Mouse (Mus musculus) stomach, embryonic 16.5 days (tissue): ENCODE measurements around the gene Muc1. TPM values are rescaled to one million over a fixed set of nuclear protein-coding genes. Genes with fewer than 3 reads are reported as not detected.

Experiments
- ATAC-seq: fragments of 200-750 bp; cut with Nextera tagmentation; 2 replicates; pipeline ENCODE4 v1.8.0; 2017; ENCODE audit warnings: moderate number of reproducible peaks, moderate TSS enrichment; ENCODE audit not compliant: insufficient read depth, low FRiP score
- H3K27ac ChIP-seq: fragments of 300-500 bp; sonication (generic); 2 replicates; pipeline ENCODE4 v1.5.1; 2014; ENCODE audit warnings: low read length
- H3K27me3 ChIP-seq: fragments of 300-500 bp; sonication (generic); 2 replicates; pipeline ENCODE4 v1.6.1; 2014; ENCODE audit warnings: low read length, control low read depth, mixed read lengths; ENCODE audit not compliant: control insufficient read depth, insufficient read depth
- H3K36me3 ChIP-seq: fragments of 300-500 bp; sonication (generic); 2 replicates; pipeline ENCODE4 v1.6.1; 2014; ENCODE audit warnings: low read length; ENCODE audit not compliant: control insufficient read depth, insufficient read depth
- H3K4me1 ChIP-seq: fragments of 300-500 bp; sonication (generic); 2 replicates; pipeline ENCODE4 v1.6.1; 2014; ENCODE audit warnings: low read length, control low read depth, mixed read lengths; ENCODE audit not compliant: control insufficient read depth, insufficient read depth
- H3K4me2 ChIP-seq: fragments of 300-500 bp; sonication (generic); 2 replicates; pipeline ENCODE4 v1.6.1; 2014; ENCODE audit warnings: low read depth, low read length, mixed read lengths
- H3K4me3 ChIP-seq: fragments of 300-500 bp; sonication (generic); replicated peaks from 2 replicates; pipeline ENCODE4 v1.5.1; 2014; ENCODE audit warnings: mild to moderate bottlenecking, low read length
- H3K9ac ChIP-seq: fragments of 300-500 bp; sonication (generic); 2 replicates; pipeline ENCODE4 v1.6.1; 2014; ENCODE audit warnings: low read length
- H3K9me3 ChIP-seq: fragments of 300-500 bp; sonication (generic); replicated peaks from 2 replicates; pipeline ENCODE4 v1.6.1; 2016; ENCODE audit warnings: low read length, control low read depth; ENCODE audit not compliant: control insufficient read depth
- WGBS: fragments of 180-500 bp; shearing (Covaris S2); extraction: QIAGEN DNeasy Blood & Tissue Kit; methylation state at CpG from one replicate; pipeline ENCODE4 v1.1.7; 2014; 5-methylcytosine and 5-hydroxymethylcytosine counted together
- polyA plus RNA-seq: library from polyadenylated mRNA; unstranded; fragments of >200 nt; fragmentation: Nextera tagmentation; extraction: Ambion mirVana; gene quantifications from 2 replicates; pipeline ENCODE4 v1.2.1, GENCODE M21; 2015

Muc1 gene
- polyA plus RNA-seq, 1 experiment from 2014 or later, result 112 TPM

DNA sequence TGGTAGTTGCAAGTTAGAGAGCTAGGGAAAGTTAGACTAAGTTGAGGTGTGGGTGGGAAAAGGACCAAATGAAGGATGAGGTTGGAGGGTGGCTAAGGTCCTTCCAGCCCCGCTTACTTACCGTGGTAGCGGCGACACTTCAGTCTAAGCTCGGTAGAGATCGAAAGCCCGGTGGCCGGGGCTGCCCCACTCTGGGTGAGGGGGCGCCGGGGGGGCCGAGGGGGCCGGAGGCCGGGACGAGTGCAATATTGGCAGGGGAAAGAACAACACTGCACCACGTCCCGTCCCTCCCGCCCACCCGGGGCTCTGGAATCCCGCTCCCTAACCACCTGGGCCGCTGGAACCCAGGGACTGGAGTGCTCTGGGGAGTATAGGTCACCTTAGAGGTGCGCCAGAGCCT is 2.0 kb upstream of the Muc1 start, which contains the start of gene Mtx1:
Mtx1 (minus strand) TSS at position 189 of the 400 bp plus-strand sequence.
- Histone ChIP-seq H3K4me3 (peak within 1 kb of the TSS; percentile 52), H3K4me2 (peak within 1 kb of the TSS; percentile 85), H3K36me3 (no peaks in the 10 kb centered on the region), H3K27ac (peak within 1 kb of the TSS; percentile 83), H3K4me1 (peaks cover 28% of the 10 kb centered on the region), H3K9ac (peak within 1 kb of the TSS; percentile 60), H3K9me3 (no peaks in the 10 kb centered on the region), H3K27me3 (no peaks in the 10 kb centered on the region; the same call in 1 of the 2 replicates)
- ATAC-seq, result no peak
- WGBS, result 3% methylated on average over 21 of the region's 21 CpGs

DNA sequence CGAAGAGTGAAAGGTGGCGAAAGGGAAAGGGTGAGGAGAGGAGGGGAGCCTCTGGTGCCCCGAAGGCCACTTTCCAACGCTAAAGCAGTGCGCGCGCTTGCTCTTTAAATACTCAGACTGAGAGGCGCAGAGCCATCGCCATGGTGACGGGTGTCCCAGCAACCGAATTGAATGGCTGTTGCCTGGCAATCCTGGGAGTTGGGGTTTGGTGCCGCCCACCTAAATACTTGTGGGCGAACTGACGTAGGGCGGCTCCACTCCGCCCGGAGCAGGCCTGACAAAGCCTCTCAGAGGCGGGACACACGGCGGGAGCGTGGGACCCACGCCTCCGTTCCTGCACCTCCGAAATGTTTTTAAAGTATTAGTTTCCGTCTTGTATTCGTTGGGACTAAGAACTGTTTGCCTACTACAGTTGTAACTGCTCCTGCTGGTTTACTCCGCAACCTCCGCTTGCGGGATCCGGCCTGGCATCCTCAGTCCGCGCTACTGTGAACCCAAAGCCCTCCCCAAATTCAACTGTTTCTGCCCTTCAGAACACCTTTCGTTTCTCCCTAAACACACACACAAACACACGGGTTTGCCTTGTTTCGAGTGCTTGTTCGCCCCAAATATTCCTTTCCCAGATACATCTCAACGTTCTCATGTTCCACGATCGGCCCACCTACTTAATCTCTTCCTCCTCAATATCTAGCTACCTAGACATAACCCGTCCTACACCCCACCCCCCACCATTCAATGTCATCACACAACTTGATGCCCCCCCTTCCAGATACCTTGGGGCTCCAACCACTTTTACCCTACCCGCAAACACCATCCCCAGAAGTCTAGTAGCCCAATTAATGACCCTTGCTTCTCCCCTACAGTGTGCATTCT is 1.3 kb upstream of the Muc1 start:
- H3K4me3 ChIP-seq, result peak overlapping the region; percentile 52
- no peaks in the 10 kb centered on the region for H3K36me3 ChIP-seq
- no peaks in the 10 kb centered on the region; the same call in 1 of the 2 replicates for H3K27me3 ChIP-seq
- H3K9me3 ChIP-seq, result no peaks in the 10 kb centered on the region
- H3K4me2 ChIP-seq, result peak overlapping the region; percentile 85
- H3K9ac ChIP-seq, result peak overlapping the region; percentile 60
- 4% methylated on average over 41 of the region's 41 CpGs for WGBS
- H3K27ac ChIP-seq, result peak overlapping the region; percentile 83
- peak; percentile 79 for ATAC-seq
- peaks cover 28% of the 10 kb centered on the region for H3K4me1 ChIP-seq

DNA sequence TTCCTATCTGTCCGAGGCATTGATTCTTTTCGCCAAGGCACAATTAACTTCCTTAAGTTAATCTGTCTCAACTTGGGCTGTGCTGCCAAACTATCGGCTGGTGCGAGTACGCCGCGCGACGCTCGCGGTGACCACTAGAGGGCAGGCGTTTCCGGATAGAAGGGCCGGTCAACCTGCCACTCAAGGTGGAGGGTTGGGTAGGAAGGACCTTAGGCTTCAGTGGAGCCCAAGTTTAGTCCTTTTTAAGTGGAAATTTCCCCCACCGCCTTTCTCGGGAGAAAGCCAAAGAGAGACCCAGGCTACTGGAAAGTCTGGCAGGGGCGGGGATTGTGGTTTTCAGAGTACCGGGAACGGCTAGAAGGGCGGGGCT is 692 bp upstream of the Muc1 start:
- peak overlapping the region; percentile 83 for H3K27ac ChIP-seq
- under 1% methylated on average over 20 of the region's 20 CpGs for WGBS
- H3K4me2 ChIP-seq, result peak overlapping the region; percentile 85
- H3K27me3 ChIP-seq, result no peaks in the 10 kb centered on the region; the same call in 1 of the 2 replicates
- peak; percentile 46; the same call in 1 of the 2 replicates for ATAC-seq
- H3K36me3 ChIP-seq, result no peaks in the 10 kb centered on the region
- no peaks in the 10 kb centered on the region for H3K9me3 ChIP-seq
- H3K4me1 ChIP-seq, result peaks cover 31% of the 10 kb centered on the region
- H3K4me3 ChIP-seq, result peak overlapping the region; percentile 52
- H3K9ac ChIP-seq, result peak overlapping the region; percentile 69

DNA sequence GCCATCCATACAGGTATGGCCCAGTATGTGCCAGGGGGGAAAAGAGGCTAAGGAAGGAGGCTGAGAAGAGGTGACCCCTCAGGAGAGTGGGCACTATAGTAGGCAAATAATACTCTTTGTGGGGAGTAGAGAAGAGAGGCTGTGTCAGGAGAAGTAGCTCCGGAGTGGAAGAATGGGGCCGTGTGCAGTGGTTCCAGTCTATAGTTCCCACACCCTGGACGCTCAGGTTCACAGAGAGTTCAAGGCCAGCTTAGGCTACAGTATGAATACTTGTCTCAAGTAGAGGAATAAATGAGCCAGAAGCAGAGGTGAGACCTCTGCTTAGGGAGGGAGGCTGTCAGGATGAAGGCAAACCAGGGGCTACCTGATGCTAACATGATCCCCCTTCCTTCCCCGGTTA is 419 bp downstream of the Muc1 start:
- peaks cover 40% of the 10 kb centered on the region for H3K4me1 ChIP-seq
- peak overlapping the region; percentile 85 for H3K4me2 ChIP-seq
- no peaks in the 10 kb centered on the region for H3K36me3 ChIP-seq
- no peak for ATAC-seq
- peak overlapping the region; percentile 52 for H3K4me3 ChIP-seq
- no peaks in the 10 kb centered on the region; the same call in 1 of the 2 replicates for H3K27me3 ChIP-seq
- H3K9ac ChIP-seq, result peak overlapping the region; percentile 69
- peak overlapping the region; percentile 83 for H3K27ac ChIP-seq
- no peaks in the 10 kb centered on the region for H3K9me3 ChIP-seq
- WGBS, result 36% methylated on average over 4 of the region's 4 CpGs

DNA sequence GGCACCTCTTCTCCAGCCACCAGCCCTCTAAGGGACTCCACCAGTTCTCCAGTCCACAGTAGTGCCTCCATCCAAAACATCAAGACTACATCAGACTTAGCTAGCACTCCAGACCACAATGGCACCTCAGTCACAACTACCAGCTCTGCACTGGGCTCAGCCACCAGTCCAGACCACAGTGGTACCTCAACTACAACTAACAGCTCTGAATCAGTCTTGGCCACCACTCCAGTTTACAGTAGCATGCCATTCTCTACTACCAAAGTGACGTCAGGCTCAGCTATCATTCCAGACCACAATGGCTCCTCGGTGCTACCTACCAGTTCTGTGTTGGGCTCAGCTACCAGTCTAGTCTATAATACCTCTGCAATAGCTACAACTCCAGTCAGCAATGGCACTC is 1.7 kb downstream of the Muc1 start:
- Histone ChIP-seq H3K27me3 (no peaks in the 10 kb centered on the region; the same call in 1 of the 2 replicates), H3K4me2 (peak overlapping the region; percentile 85), H3K4me3 (peak overlapping the region; percentile 52), H3K27ac (no peak overlapping the region), H3K36me3 (no peaks in the 10 kb centered on the region), H3K9ac (peak overlapping the region; percentile 20; the same call in 1 of the 2 replicates), H3K9me3 (no peaks in the 10 kb centered on the region), H3K4me1 (peaks cover 42% of the 10 kb centered on the region)
- ATAC-seq, result no peak
- WGBS, result 70% methylated on average over 2 of the region's 2 CpGs

DNA sequence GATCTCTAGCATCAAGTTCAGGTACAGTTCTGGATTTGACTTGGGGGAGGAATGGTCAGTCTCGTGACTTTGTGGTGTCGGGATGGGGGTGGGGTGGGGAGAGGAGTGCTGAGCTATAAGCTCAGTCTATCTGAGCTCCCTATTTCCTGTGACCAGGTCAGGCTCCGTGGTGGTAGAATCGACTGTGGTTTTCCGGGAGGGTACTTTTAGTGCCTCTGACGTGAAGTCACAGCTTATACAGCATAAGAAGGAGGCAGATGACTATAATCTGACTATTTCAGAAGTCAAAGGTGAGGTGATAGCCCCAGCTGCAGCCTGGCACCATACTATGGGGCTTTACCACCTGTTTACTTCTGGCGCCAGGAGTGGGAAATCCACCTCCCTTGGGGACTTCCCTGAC is 2.5 kb downstream of the Muc1 start:
- Histone ChIP-seq H3K27ac (peak overlapping the region; percentile 77), H3K27me3 (no peaks in the 10 kb centered on the region), H3K9ac (peak overlapping the region; percentile 24), H3K36me3 (no peaks in the 10 kb centered on the region), H3K4me1 (peaks cover 35% of the 10 kb centered on the region), H3K4me3 (peak overlapping the region; percentile 52), H3K4me2 (peak overlapping the region; percentile 85), H3K9me3 (no peaks in the 10 kb centered on the region)
- 53% methylated on average over 7 of the region's 7 CpGs for WGBS
- ATAC-seq, result no peak

DNA sequence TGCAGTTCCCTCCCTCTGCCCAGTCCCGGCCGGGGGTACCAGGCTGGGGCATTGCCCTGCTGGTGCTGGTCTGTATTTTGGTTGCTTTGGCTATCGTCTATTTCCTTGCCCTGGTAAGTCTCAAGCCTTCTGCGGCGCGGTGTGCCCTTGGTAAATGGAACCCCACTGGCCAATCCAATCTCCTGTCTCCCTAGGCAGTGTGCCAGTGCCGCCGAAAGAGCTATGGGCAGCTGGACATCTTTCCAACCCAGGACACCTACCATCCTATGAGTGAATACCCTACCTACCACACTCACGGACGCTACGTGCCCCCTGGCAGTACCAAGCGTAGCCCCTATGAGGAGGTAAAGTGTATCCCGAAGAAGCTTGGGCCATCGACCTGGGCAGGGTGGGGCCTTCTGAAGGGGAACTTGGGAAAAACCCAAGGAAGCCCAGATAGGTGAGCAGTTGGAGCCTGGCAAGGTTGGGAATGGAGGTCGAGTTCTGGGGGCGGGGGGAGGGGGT is 3.0 kb downstream of the Muc1 start:
- Histone ChIP-seq H3K9me3 (no peaks in the 10 kb centered on the region), H3K9ac (peak overlapping the region; percentile 24), H3K27ac (peak overlapping the region; percentile 77), H3K27me3 (no peaks in the 10 kb centered on the region), H3K36me3 (no peaks in the 10 kb centered on the region), H3K4me3 (peak overlapping the region; percentile 52), H3K4me2 (peak overlapping the region; percentile 85), H3K4me1 (peaks cover 30% of the 10 kb centered on the region)
- WGBS, result 68% methylated on average over 16 of the region's 16 CpGs
- no peak for ATAC-seq

DNA sequence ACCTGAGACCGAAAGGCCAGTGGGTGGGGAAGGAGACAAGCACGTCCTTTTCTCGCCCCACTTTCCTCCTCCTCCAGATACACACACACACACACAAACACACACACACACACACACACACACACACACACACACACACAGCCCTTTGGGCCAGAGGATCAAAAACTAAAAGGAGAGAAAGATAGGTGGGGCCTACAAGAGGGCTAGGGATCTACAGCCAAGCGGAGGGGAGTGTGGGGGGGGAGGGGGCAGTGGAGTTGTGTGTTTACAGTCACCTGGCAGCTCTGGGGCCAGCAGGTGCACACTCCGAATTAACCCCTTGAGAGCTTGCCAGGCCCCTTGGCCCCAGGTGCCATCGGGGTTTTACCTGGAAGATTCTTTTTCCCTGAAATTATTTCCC is 3.8 kb downstream of the Muc1 start:
- Histone ChIP-seq H3K9ac (peak overlapping the region; percentile 56; the same call in 1 of the 2 replicates), H3K9me3 (no peaks in the 10 kb centered on the region), H3K4me3 (peak overlapping the region; percentile 12; the same call in 1 of the 2 replicates), H3K27me3 (no peaks in the 10 kb centered on the region), H3K4me1 (peaks cover 24% of the 10 kb centered on the region), H3K4me2 (peak overlapping the region; percentile 85), H3K36me3 (no peaks in the 10 kb centered on the region), H3K27ac (peak overlapping the region; percentile 77)
- peak; percentile 18; the same call in 1 of the 2 replicates for ATAC-seq
- 51% methylated on average over 6 of the region's 6 CpGs for WGBS

DNA sequence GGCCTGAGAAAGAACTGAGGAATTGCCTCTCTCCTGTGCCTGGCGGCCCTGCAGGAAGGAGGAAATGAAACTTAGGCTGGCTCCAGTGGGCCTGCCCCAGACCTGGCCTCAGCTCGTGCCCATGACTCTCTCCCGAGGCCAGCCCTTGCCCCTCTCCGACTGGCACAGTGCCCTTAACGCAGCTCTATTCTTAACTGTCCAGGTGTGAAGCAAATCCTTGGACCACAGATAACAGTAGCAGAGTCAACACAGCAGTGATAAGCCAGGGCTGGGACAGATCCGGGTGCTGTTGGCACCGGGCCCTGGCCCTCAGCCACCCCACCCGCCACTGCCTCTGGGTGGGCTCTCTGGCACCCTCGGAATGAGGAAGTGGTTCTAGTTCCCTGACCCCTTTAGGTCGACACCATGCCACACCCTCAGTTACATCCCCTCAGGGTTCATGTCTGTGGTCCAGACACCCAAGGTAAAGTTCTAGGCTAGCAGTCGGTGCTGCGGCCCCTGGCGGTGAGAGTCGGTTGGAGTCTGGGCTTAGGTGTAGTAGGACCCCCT is 4.8 kb downstream of the Muc1 start:
- 48% methylated on average over 14 of the region's 14 CpGs for WGBS

More for the DNA sequence above, 4.8 kb downstream of the Muc1 start:
- Histone ChIP-seq H3K9ac (peak overlapping the region; percentile 56; the same call in 1 of the 2 replicates), H3K27me3 (no peaks in the 10 kb centered on the region), H3K9me3 (no peaks in the 10 kb centered on the region), H3K4me1 (peaks cover 17% of the 10 kb centered on the region), H3K27ac (peak overlapping the region; percentile 77), H3K4me3 (no peak overlapping the region), H3K36me3 (no peaks in the 10 kb centered on the region), H3K4me2 (peak overlapping the region; percentile 35)
- peak; percentile 83 for ATAC-seq
